8 mouse cellular contexts compared by ENCODE assay signal in genomic region chr6:87810713-87811669, GRCm38 (mm10). TPM values are rescaled to one million over a fixed set of nuclear protein-coding genes. Genes with fewer than 3 reads are reported as not detected.
DNase-seq lines count a peak whose midpoint lies in the region; ATAC-seq and TF ChIP-seq lines count a peak whose summit lies in the region.

No protein-coding gene starts in this region.

- H3K27me3 ChIP-seq in intestine, embryonic 14.5 days (replicated peaks; ENCODE audit: control insufficient read depth, insufficient read depth, low read length), result no peaks in the 10 kb centered on the region
- no peaks in the 10 kb centered on the region for H3K27me3 ChIP-seq in limb, embryonic 10.5 days (ENCODE audit: low read depth, poor library complexity, severe bottlenecking)
- no peaks in the 10 kb centered on the region for H3K27me3 ChIP-seq in midbrain, embryonic 11.5 days (ENCODE audit: control insufficient read depth, insufficient read depth, low read length)

- peak overlapping the region; percentile 63 for H3K27ac ChIP-seq in cortical plate, adult 2 months (ENCODE audit: insufficient read depth, low read length)
- peak overlapping the region; percentile 80 for H3K27ac ChIP-seq in intestine, embryonic 14.5 days (ENCODE audit: low read depth)
- peak overlapping the region; percentile 82 for H3K27ac ChIP-seq in limb, embryonic 10.5 days
- H3K27ac ChIP-seq in midbrain, embryonic 11.5 days (ENCODE audit: low read depth, low read length), result no peak overlapping the region; the same call in 1 of the 2 replicates

- peak overlapping the region; percentile 90 for H3K4me2 ChIP-seq in intestine, embryonic 14.5 days (ENCODE audit: low read length)
- peak overlapping the region; percentile 95 for H3K4me2 ChIP-seq in midbrain, embryonic 11.5 days

- H3K9ac ChIP-seq in intestine, embryonic 14.5 days (ENCODE audit: low read length), result peak overlapping the region; percentile 71
- peak overlapping the region; percentile 77 for H3K9ac ChIP-seq in midbrain, embryonic 11.5 days (ENCODE audit: low read length)

- TF ChIP-seq CTCF in cortical plate, adult 2 months (IDR thresholded peaks at IDR 0.05; ENCODE audit: extremely low read depth, insufficient read depth, low read length), result no peak

- peaks cover 6% of the 10 kb centered on the region; the same call in 1 of the 2 replicates for H3K4me1 ChIP-seq in cortical plate, adult 2 months (ENCODE audit: control insufficient read depth, insufficient read depth, low read length)
- H3K4me1 ChIP-seq in intestine, embryonic 14.5 days (replicated peaks; ENCODE audit: control insufficient read depth, insufficient read depth, low read length), result peaks cover 13% of the 10 kb centered on the region
- peaks cover 25% of the 10 kb centered on the region for H3K4me1 ChIP-seq in limb, embryonic 10.5 days
- H3K4me1 ChIP-seq in midbrain, embryonic 11.5 days (ENCODE audit: control insufficient read depth, insufficient read depth, low read length), result peaks cover 8% of the 10 kb centered on the region

- intact Hi-C loops in gastrocnemius, postnatal 36 days (cut with DNase I), result no loop called here

- peaks cover 10% of the 10 kb centered on the region for H3K36me3 ChIP-seq in intestine, embryonic 14.5 days (ENCODE audit: control insufficient read depth, insufficient read depth, low read length)
- H3K36me3 ChIP-seq in limb, embryonic 10.5 days, result peaks cover 28% of the 10 kb centered on the region
- H3K36me3 ChIP-seq in midbrain, embryonic 11.5 days (ENCODE audit: control insufficient read depth, insufficient read depth, low read length), result no peaks in the 10 kb centered on the region

- H3K4me3 ChIP-seq in cortical plate, adult 2 months (ENCODE audit: insufficient read depth, low read length), result peak overlapping the region; percentile 70
- H3K4me3 ChIP-seq in intestine, embryonic 14.5 days (ENCODE audit: low read depth, low read length), result peak overlapping the region; percentile 84
- peak overlapping the region; percentile 78 for H3K4me3 ChIP-seq in limb, embryonic 10.5 days
- peak overlapping the region; percentile 63 for H3K4me3 ChIP-seq in midbrain, embryonic 11.5 days (ENCODE audit: low read depth, low read length)

- TF ChIP-seq POLR2A in cortical plate, adult 2 months (IDR thresholded peaks at IDR 0.05; ENCODE audit: extremely low read depth, insufficient read depth, low read length), result no peak

- under 1% methylated on average over 77 of the region's 77 CpGs for WGBS in intestine, embryonic 14.5 days
- WGBS in limb, embryonic 10.5 days, result under 1% methylated on average over 77 of the region's 77 CpGs
- WGBS in midbrain, embryonic 11.5 days, result under 1% methylated on average over 77 of the region's 77 CpGs

- no peaks in the 10 kb centered on the region for H3K9me3 ChIP-seq in intestine, embryonic 14.5 days (ENCODE audit: control insufficient read depth, low read length)
- H3K9me3 ChIP-seq in limb, embryonic 10.5 days (replicated peaks), result no peaks in the 10 kb centered on the region
- no peaks in the 10 kb centered on the region for H3K9me3 ChIP-seq in midbrain, embryonic 11.5 days (ENCODE audit: control insufficient read depth, low read length)

- DNase-seq in R1 (ENCODE audit: low read depth, low spot score), result peak; percentile 64
- DNase-seq in gastrocnemius, postnatal 36 days, result peak; percentile 57
- DNase-seq in intestine, embryonic 14.5 days (ENCODE audit: low spot score), result peak; percentile 84
- DNase-seq in limb, embryonic 10.5 days (ENCODE audit: low spot score), result peak; percentile 59
- DNase-seq in midbrain, embryonic 11.5 days (ENCODE audit: low spot score, missing footprints), result peak; percentile 98
- peak; percentile 48 for DNase-seq in skeletal muscle tissue, adult 2 months (ENCODE audit: low read depth, low spot score)

- peak; percentile 75 for ATAC-seq in intestine, embryonic 14.5 days (replicated peaks; ENCODE audit: low FRiP score, low TSS enrichment, low read depth)
- peak; percentile 77 for ATAC-seq in midbrain, embryonic 11.5 days (ENCODE audit: low FRiP score)
- no peak for ATAC-seq in megakaryocyte-erythroid progenitor cell, adult 5-6 weeks (replicated peaks; ENCODE audit: low FRiP score, low TSS enrichment, poor library complexity, severe bottlenecking)

RNA-seq across cellular contexts. Expression of gene Rab43, which starts 1.0 kb away (rescaled TPM):
- polyA plus RNA-seq in cortical plate, adult 2 months (2012; rRNA removed), result 13.9 and 14.4 TPM in 2 replicates
- total RNA-seq in gastrocnemius, postnatal 36 days (2021), result 1 to 10 TPM; 5.1 to 5.2 TPM
- 9.8 and 11.7 TPM in 2 replicates for polyA plus RNA-seq in intestine, embryonic 14.5 days (2014; fragmentation: Nextera tagmentation; extraction: Ambion mirVana)
- polyA plus RNA-seq in limb, embryonic 10.5 days (2016; fragmentation: Nextera tagmentation; extraction: Ambion mirVana), result 5.3 and 7.6 TPM in 2 replicates
- polyA plus RNA-seq in midbrain, embryonic 11.5 days (2014; fragmentation: Nextera tagmentation; extraction: Ambion mirVana), result 7.7 and 8.0 TPM in 2 replicates
- 49.7 and 51.5 TPM in 2 replicates for total RNA-seq in megakaryocyte-erythroid progenitor cell, adult 5-6 weeks (2014; fragmentation: Nextera tagmentation)
- 4.5 and 9.9 TPM in 2 replicates for total RNA-seq in megakaryocyte-erythroid progenitor cell, adult 5-6 weeks (2017)

RNA-seq across cellular contexts. Expression of gene Gm45140, which starts 24.6 kb away (rescaled TPM):
- polyA plus RNA-seq in cortical plate, adult 2 months (2012; rRNA removed), result 4.3 and 5.6 TPM in 2 replicates
- total RNA-seq in gastrocnemius, postnatal 36 days (2021), result 1 to 10 TPM in 1 of 2 experiments, not detected in 1; 2.0 TPM
- 2.6 and 3.7 TPM in 2 replicates for polyA plus RNA-seq in intestine, embryonic 14.5 days (2014; fragmentation: Nextera tagmentation; extraction: Ambion mirVana)
- 2.7 and 3.6 TPM in 2 replicates for polyA plus RNA-seq in limb, embryonic 10.5 days (2016; fragmentation: Nextera tagmentation; extraction: Ambion mirVana)
- 1.9 and 4.0 TPM in 2 replicates for polyA plus RNA-seq in midbrain, embryonic 11.5 days (2014; fragmentation: Nextera tagmentation; extraction: Ambion mirVana)
- 0.81 and 3.3 TPM in 2 replicates for total RNA-seq in megakaryocyte-erythroid progenitor cell, adult 5-6 weeks (2014; fragmentation: Nextera tagmentation)
- total RNA-seq in megakaryocyte-erythroid progenitor cell, adult 5-6 weeks (2017), result 18.3 and 19.5 TPM in 2 replicates

RNA-seq across cellular contexts. Expression of gene Isy1, which starts 27.6 kb away (rescaled TPM):
- 25.1 and 30.5 TPM in 2 replicates for polyA plus RNA-seq in cortical plate, adult 2 months (2012; rRNA removed)
- total RNA-seq in gastrocnemius, postnatal 36 days (2021), result 10 to 100 TPM; 13.9 to 19.1 TPM
- 51.0 and 52.3 TPM in 2 replicates for polyA plus RNA-seq in intestine, embryonic 14.5 days (2014; fragmentation: Nextera tagmentation; extraction: Ambion mirVana)
- 68.8 and 74.0 TPM in 2 replicates for polyA plus RNA-seq in limb, embryonic 10.5 days (2016; fragmentation: Nextera tagmentation; extraction: Ambion mirVana)
- polyA plus RNA-seq in midbrain, embryonic 11.5 days (2014; fragmentation: Nextera tagmentation; extraction: Ambion mirVana), result 66.4 and 71.5 TPM in 2 replicates
- 85.1 and 88.1 TPM in 2 replicates for total RNA-seq in megakaryocyte-erythroid progenitor cell, adult 5-6 weeks (2014; fragmentation: Nextera tagmentation)
- 228 and 235 TPM in 2 replicates for total RNA-seq in megakaryocyte-erythroid progenitor cell, adult 5-6 weeks (2017)

RNA-seq across cellular contexts. Expression of gene Gp9, which starts 33.1 kb away (rescaled TPM):
- polyA plus RNA-seq in cortical plate, adult 2 months (2012; rRNA removed), result 1.6 and 1.7 TPM in 2 replicates
- total RNA-seq in gastrocnemius, postnatal 36 days (2021), result not detected
- polyA plus RNA-seq in intestine, embryonic 14.5 days (2014; fragmentation: Nextera tagmentation; extraction: Ambion mirVana), result 1.1 and 3.3 TPM in 2 replicates
- polyA plus RNA-seq in limb, embryonic 10.5 days (2016; fragmentation: Nextera tagmentation; extraction: Ambion mirVana), result 1.6 and 2.1 TPM in 2 replicates
- polyA plus RNA-seq in midbrain, embryonic 11.5 days (2014; fragmentation: Nextera tagmentation; extraction: Ambion mirVana), result 1.8 and 2.5 TPM in 2 replicates
- total RNA-seq in megakaryocyte-erythroid progenitor cell, adult 5-6 weeks (2014; fragmentation: Nextera tagmentation), result 1.8 and 4.5 TPM in 2 replicates
- 3.1 and 7.3 TPM in 2 replicates for total RNA-seq in megakaryocyte-erythroid progenitor cell, adult 5-6 weeks (2017)

RNA-seq across cellular contexts. Expression of gene Cnbp, which starts 39.9 kb away (rescaled TPM):
- 303 and 320 TPM in 2 replicates for polyA plus RNA-seq in cortical plate, adult 2 months (2012; rRNA removed)
- total RNA-seq in gastrocnemius, postnatal 36 days (2021), result 100 to 1,000 TPM; 448 to 458 TPM
- polyA plus RNA-seq in intestine, embryonic 14.5 days (2014; fragmentation: Nextera tagmentation; extraction: Ambion mirVana), result 1,199 and 1,261 TPM in 2 replicates
- 1,415 and 1,701 TPM in 2 replicates for polyA plus RNA-seq in limb, embryonic 10.5 days (2016; fragmentation: Nextera tagmentation; extraction: Ambion mirVana)
- polyA plus RNA-seq in midbrain, embryonic 11.5 days (2014; fragmentation: Nextera tagmentation; extraction: Ambion mirVana), result 1,266 and 1,289 TPM in 2 replicates
- 524 and 599 TPM in 2 replicates for total RNA-seq in megakaryocyte-erythroid progenitor cell, adult 5-6 weeks (2014; fragmentation: Nextera tagmentation)
- 1,213 and 1,503 TPM in 2 replicates for total RNA-seq in megakaryocyte-erythroid progenitor cell, adult 5-6 weeks (2017)

Comparison
In these comparisons a context has a peak if more than half of its experiments do, and no peak if none do; other contexts are left out.
1. DNase-seq: peak in every context shown above with its lines; median percentile 98 in midbrain, embryonic 11.5 days; 84 in intestine, embryonic 14.5 days; 64 in R1; 59 in limb, embryonic 10.5 days; 57 in gastrocnemius, postnatal 36 days; 48 in skeletal muscle tissue, adult 2 months.